Mouse (Mus musculus) C2C12 (cell line): ENCODE measurements around the gene Pih1d1. TPM values are rescaled to one million over a fixed set of nuclear protein-coding genes. Genes with fewer than 3 reads are reported as not detected.

Source experiments
- H3K27me3 ChIP-seq: one replicate; pipeline ENCODE4 v1.6.1; 2011; ENCODE audit not compliant: control insufficient read depth, insufficient read depth, insufficient read length
- H3K36me3 ChIP-seq: one replicate; pipeline ENCODE4 v1.6.1; 2011; ENCODE audit not compliant: control insufficient read depth, insufficient read depth
- H3K4me3 ChIP-seq: one replicate; pipeline ENCODE4 v1.5.1; 2011; ENCODE audit warnings: mild to moderate bottlenecking, control low read depth; ENCODE audit not compliant: poor library complexity, insufficient read depth, severe bottlenecking
- H3K79me2 ChIP-seq: one replicate; pipeline ENCODE4 v1.6.1; 2011; ENCODE audit not compliant: control insufficient read depth, insufficient read depth
- H3K79me3 ChIP-seq: one replicate; pipeline ENCODE4 v1.6.1; 2011; ENCODE audit warnings: low read depth, control low read depth
- H3ac ChIP-seq: one replicate; pipeline ENCODE3; 2011; ENCODE audit warnings: low read depth; ENCODE audit not compliant: control insufficient read depth, insufficient read length
- CEBPB ChIP-seq: IDR thresholded peaks from one replicate; pipeline ENCODE4 v1.6.1; 2011; ENCODE audit warnings: low read depth, mild to moderate bottlenecking, control low read depth, moderate library complexity
- CTCF ChIP-seq: IDR thresholded peaks from one replicate; pipeline ENCODE4 v1.5.1; 2011; ENCODE audit not compliant: control insufficient read depth, insufficient read depth, insufficient read length
- FOSL1 ChIP-seq: IDR thresholded peaks from one replicate; pipeline ENCODE4 v1.8.0; 2011; ENCODE audit warnings: mild to moderate bottlenecking, low read length; ENCODE audit not compliant: poor library complexity, insufficient read depth, severe bottlenecking
- MAX ChIP-seq: IDR thresholded peaks from one replicate; pipeline ENCODE4 v1.6.1; 2011; ENCODE audit warnings: mild to moderate bottlenecking, control low read depth
- MYOD1 ChIP-seq: IDR thresholded peaks from one replicate; pipeline ENCODE4 v1.6.1; 2011; ENCODE audit warnings: low read depth; ENCODE audit not compliant: control insufficient read depth, insufficient read length
- MYOG ChIP-seq: IDR thresholded peaks from one replicate; pipeline ENCODE4 v1.6.1; 2011; ENCODE audit not compliant: control insufficient read depth, insufficient read length; ENCODE audit errors: extremely low read depth
- USF1 ChIP-seq: IDR thresholded peaks from one replicate; pipeline ENCODE4 v1.6.1; 2011; ENCODE audit warnings: low read depth, mild to moderate bottlenecking, control low read depth, moderate library complexity
- polyA plus RNA-seq: library from polyadenylated mRNA; unstranded; fragments of >200 nt; fragmentation: generic; extraction: Trizol; gene quantifications from one replicate; pipeline ENCODE4 v1.2.1, GENCODE M21; 2012; ENCODE audit warnings: missing spikeins

Gene Pih1d1
- polyA plus RNA-seq, 1 experiment = 129 TPM

DNA sequence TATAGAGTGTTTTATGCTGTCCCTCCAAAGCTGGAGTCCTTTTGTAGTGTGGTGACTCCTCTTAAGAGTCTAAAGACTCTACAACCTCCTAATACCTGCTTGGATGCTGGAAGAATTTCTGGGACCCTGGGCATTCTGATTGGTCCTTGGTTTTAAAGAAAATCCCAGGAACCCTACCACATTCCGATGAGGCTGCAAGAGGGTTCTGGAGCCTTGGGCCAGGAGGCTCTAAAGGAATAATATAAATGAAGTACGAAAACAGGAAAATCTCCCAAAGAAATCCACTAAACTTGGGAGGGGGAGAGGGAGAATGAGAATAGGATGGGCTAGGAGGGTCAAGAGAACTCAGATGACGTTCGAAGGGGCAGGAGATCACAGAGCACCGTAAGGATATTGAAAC is 517 bp upstream of the Pih1d1 start:
- Histone ChIP-seq H3ac (peak overlapping the region; percentile 85), H3K36me3 (no peaks in the 10 kb centered on the region)

DNA sequence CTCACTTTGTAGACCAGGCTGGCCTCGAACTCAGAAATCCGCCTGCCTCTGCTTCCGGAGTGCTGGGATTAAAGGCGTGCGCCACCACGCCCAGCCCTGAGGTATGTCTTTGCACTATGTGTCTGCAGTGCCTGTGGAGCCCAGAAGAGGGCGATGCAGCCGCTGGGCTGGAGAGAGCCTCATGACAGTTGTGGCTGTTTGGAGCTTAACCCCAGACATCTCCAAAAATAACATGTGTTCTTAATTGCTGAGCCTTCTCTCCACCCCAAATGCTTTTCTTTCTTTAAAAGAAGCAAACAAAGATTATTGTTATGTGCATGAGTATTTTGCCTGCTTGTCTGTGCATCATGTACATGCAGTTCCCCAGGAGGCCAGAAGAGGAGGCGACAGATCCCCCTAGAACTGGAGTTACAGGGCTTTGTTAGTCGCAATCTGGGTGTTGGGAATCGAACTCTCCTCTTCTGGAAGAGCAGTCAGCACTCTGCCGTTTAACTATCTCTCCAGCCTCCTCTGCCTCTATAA is 951 bp downstream of the Pih1d1 start:
- Histone ChIP-seq H3K27me3 (no peaks in the 10 kb centered on the region), H3K79me3 (no peaks in the 10 kb centered on the region), H3K4me3 (no peak overlapping the region), H3ac (no peak overlapping the region), H3K79me2 (peaks cover 6% of the 10 kb centered on the region), H3K36me3 (no peaks in the 10 kb centered on the region)
- TF ChIP-seq MAX (no peak), CEBPB (no peak), MYOD1 (no peak), CTCF (peak; percentile 28), MYOG (no peak)

More for the DNA sequence above, 517 bp upstream of the Pih1d1 start:
- TF ChIP-seq FOSL1 = no peak
- TF ChIP-seq CEBPB = no peak
- no peak for TF ChIP-seq MYOG
- TF ChIP-seq MYOD1 = no peak
- no peak for TF ChIP-seq USF1
- no peak for TF ChIP-seq CTCF
- no peak for TF ChIP-seq MAX
- H3K27me3 ChIP-seq = no peaks in the 10 kb centered on the region
- H3K79me3 ChIP-seq = no peaks in the 10 kb centered on the region
- H3K79me2 ChIP-seq = peaks cover 6% of the 10 kb centered on the region
- peak overlapping the region; percentile 55 for H3K4me3 ChIP-seq

- no peaks in the 10 kb centered on the region for H3K36me3 ChIP-seq
- no peak overlapping the region for H3K4me3 ChIP-seq
- H3K27me3 ChIP-seq = no peaks in the 10 kb centered on the region
- TF ChIP-seq FOSL1 = no peak
- TF ChIP-seq MYOG = no peak
- TF ChIP-seq MYOD1 = no peak
- no peak for TF ChIP-seq CEBPB
- TF ChIP-seq CTCF = no peak
- no peak for TF ChIP-seq MAX
- no peak for TF ChIP-seq USF1
- H3ac ChIP-seq = no peak overlapping the region
- no peaks in the 10 kb centered on the region for H3K79me3 ChIP-seq
- H3K79me2 ChIP-seq = peaks cover 6% of the 10 kb centered on the region
These were observed 1.5 kb downstream of the Pih1d1 start for GRCm38 (mm10) chr7:45155590-45155989.

GRCm38 (mm10) chr7:45156206-45156605 is 2.1 kb downstream of the Pih1d1 start:
- Histone ChIP-seq H3ac (no peak overlapping the region), H3K79me3 (no peaks in the 10 kb centered on the region), H3K4me3 (no peak overlapping the region), H3K27me3 (no peaks in the 10 kb centered on the region), H3K79me2 (peaks cover 6% of the 10 kb centered on the region), H3K36me3 (no peaks in the 10 kb centered on the region)
- TF ChIP-seq CTCF = no peak
- TF ChIP-seq USF1 = no peak
- no peak for TF ChIP-seq MAX
- no peak for TF ChIP-seq FOSL1

DNA sequence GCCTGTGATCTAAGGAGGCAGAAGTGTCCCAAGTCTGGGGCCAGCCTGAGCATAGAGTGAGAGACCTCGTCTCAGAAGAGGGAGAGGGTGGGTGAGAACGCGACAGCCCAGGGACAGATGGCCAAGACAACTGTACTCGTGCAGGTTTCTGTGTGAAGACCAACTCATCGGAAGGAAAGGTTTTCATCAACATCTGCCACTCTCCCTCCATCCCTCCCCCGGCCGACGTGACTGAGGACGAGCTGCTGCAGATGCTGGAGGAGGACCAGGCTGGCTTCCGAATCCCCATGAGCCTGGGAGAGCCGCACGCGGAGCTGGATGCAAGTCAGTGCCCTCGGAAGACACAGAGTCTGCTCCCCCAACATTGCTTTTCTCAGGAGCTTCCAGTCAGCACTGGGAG is 3.4 kb downstream of the Pih1d1 start:
- H3K79me2 ChIP-seq = peaks cover 6% of the 10 kb centered on the region
- H3K27me3 ChIP-seq = no peaks in the 10 kb centered on the region
- no peaks in the 10 kb centered on the region for H3K79me3 ChIP-seq
- H3K36me3 ChIP-seq = no peaks in the 10 kb centered on the region
- no peak overlapping the region for H3ac ChIP-seq
- no peak overlapping the region for H3K4me3 ChIP-seq
- TF ChIP-seq FOSL1 = no peak
- TF ChIP-seq MAX = no peak
- TF ChIP-seq CTCF = no peak
- TF ChIP-seq USF1 = no peak
- TF ChIP-seq MYOD1 = no peak
- TF ChIP-seq MYOG = no peak
- TF ChIP-seq CEBPB = no peak

DNA sequence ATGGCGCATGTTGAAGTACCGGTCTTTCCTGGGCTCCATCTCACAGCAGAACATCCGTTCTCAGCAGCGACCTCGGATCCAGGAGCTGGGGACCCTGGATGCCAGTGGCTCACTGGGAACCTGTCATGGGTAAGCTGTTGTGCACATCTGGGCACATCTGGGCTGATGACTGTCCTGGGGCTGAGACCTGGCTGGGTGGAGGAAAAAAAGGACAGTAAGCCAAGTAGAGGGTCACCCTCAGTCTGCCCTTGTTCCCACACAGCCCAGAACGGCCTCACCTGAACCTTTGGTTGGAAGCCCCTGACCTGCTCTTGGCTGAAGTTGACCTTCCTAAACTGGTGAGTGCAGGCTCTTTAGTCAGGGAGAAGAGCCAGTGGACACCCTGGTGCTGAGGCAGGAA is 4.9 kb downstream of the Pih1d1 start:
- no peaks in the 10 kb centered on the region for H3K36me3 ChIP-seq
- peaks cover 5% of the 10 kb centered on the region for H3K27me3 ChIP-seq
- no peak overlapping the region for H3ac ChIP-seq
- H3K79me2 ChIP-seq = no peaks in the 10 kb centered on the region
- no peaks in the 10 kb centered on the region for H3K79me3 ChIP-seq
- no peak for TF ChIP-seq CTCF
- TF ChIP-seq MYOG = no peak
- TF ChIP-seq MAX = no peak
- TF ChIP-seq USF1 = no peak
- no peak for TF ChIP-seq CEBPB
- no peak for TF ChIP-seq FOSL1
- TF ChIP-seq MYOD1 = no peak
- no peak overlapping the region for H3K4me3 ChIP-seq
